Mouse (Mus musculus) spleen, postnatal 36 days (tissue): ENCODE results near the gene Atp8a2.

Source experiments
- DNase-seq, 2 experiments: peaks; one replicate each; pipeline ENCODE4 v3.0.0; 2022; ENCODE audit warnings: low spot score in 2 of 2, mixed read lengths in 1 of 2

The Atp8a2 gene

DNA sequence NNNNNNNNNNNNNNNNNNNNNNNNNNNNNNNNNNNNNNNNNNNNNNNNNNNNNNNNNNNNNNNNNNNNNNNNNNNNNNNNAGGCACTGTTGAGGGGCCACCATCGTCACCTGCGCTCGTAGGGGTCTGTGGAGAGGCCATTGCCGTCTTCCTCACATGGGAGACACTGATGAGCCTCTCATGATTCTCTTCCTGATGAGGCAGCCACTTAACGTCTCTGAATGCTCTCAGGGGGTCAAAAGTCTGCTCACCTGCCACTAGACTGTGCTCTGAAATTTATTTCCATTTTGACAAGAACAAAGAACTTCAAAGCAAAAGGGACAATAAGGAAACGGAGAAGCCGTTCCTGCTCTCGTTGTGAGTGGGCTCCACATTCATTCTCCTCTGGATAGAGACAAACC lies 277.1 kb downstream of the Atp8a2 start:
- no peak for DNase-seq

DNA sequence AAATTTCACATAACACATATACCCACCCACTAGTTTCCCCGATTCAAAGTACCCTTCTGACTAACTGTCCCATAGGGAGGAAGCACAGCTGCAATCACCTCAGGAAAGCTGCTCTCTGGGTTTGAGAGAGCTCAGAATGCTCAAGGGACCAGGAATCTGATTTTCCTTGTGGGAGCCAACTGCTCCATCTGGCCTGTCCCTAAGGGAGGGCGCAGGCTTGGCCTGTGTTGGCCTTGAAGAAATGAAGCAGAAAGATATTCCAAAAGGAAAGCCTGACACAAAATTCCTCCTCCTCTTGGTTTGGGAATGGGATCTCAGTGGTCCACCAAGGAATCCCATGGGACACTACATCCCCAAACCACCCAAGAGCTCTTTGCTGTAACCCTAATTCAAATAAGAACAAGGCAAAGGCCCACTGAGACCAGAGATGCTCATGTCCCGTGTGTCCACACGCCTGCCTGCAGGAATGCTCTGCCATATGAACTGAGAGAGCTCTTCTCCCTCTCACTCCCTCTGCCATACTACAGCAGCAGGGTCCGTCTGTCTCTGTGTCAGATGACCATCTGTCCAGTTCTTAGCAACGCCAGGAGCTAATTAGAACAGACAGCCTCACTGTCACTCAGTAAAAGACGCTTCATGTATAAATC lies 293.4 kb downstream of the Atp8a2 start:
- DNase-seq: no peak

DNA sequence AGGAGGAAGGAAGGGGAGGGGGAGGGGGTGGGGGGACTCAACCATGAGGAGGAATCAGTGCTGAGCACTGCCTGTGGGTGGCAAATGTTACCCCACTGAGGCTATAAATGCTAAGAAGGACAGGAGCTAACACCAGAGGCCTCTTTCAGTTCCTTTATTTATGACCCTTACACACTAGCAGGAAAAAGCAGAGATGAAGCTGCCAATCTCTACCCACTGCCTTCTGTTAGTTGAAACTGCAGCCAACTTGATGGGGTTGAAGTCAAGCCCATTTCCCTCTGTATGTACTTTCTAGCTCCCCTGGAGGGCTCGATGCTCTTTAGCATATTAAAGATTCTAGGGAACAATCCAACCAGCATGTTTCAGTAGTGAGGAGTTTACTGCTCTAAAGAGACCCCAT lies 303.0 kb downstream of the Atp8a2 start:
- no peak for DNase-seq

DNA sequence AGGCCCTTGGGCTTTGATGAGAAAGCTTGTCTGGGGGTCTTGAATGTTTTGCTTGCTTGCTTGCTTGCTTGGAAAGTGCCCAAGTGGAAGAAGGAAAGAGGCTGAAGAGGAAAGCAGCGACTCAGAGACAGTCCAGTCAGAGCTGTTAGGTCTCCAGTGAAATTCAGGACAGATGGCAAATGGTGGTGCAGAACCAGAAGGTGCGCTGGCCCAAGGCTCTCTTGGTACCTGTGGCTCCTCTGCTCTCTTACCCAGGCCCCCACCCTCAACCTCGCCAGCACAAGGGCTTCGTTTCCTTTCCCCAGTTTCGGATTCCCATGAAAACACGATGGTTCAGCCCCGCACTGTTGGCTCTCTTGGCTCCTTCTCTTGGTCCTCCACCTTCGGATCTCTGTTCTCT lies 304.9 kb downstream of the Atp8a2 start:
- no peak for DNase-seq

DNA sequence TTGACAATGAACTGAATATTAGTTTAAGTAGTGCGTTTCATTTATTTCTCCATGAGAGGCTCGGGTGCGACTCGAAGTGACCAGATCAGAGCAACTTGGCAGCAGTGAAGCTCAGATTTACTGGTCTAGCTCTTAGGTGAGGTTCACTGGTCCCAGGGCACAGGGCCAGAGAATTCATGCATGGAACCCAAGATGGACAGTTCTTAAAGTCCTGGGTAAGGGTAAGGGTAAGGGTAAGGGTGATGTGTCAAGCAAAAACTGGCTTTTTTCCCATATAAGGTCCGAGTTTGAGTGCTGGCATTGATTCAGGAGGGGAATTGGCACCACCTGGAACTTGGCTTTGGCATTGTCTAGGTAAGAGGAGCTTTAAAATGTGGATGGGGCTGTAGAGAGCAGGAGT lies 305.5 kb downstream of the Atp8a2 start:
- no peak for DNase-seq

DNA sequence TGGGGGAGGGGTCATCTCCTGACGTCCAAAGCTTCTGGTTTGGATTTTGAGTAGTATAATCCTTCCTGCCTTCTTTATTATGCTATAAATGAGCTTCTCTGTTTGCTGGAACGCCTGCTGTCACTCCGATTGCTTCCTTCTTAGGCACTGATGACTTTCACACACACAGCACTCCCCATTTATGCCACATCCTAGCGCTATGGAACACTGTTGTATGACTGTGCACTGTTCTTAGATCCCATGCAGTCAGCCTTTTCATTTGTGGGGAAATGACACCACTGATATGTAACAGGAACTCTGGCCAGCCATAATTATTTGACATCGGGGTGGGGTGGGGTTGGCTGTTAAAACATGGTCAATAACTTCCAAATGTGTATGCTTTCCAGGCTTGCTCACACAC lies 306.2 kb downstream of the Atp8a2 start:
- DNase-seq: no peak

DNA sequence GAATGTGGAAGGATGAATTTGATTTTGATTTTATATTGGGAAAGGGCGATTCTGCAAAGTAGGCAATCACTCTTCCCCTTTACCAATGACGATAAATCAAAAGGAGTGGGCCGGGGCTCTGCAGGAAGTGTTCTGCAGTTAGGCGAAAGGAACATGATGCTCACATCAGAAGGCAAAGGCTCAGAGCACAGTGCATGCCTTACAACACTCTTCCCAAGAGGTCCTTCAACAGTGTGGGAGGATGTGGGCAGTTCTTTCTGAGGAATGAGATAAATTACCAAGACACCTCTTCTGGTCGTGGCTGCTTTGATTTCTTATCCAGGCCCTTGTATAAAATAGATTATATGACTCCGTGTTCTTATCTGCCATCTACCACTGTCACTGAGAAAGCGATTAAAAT lies 306.9 kb downstream of the Atp8a2 start:
- no peak for DNase-seq

DNA sequence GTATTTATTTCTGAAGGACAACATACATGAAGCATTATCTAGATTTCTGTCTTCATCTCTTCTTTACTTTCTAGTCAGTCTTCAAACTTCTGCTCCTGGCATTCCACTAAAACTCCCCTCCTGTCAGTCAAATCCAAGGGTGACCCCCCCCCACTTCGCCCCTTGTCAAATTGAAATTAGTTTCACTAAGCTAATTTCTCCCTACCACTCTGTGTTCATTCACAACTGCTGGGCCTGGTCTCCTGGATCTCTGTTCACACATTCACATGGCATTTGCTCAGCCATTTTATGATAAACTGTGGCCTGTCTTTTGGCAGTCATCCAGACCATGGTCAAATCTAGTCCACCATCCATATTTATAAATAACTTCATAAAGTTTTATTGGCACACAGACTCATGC lies 308.5 kb downstream of the Atp8a2 start:
- DNase-seq: no peak

DNA sequence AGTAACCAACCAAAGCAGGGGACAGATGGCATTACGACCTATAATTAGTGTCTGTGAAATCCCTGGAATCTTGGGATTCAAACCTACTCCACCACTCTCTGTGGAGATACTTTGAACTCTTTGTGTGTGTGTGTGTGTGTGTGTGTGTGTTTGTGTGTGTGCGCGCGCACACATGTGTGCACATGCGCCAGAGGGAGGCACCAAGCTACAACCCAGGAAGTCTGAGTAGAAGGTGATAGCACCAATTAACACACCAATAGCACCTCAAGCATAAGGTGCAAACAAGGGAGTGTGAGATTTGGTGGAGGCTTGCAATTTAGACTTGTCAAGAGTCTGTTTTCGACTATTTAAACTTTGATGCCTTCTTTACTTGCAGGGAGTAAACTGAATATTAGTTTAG lies 308.9 kb downstream of the Atp8a2 start:
- DNase-seq: no peak

DNA sequence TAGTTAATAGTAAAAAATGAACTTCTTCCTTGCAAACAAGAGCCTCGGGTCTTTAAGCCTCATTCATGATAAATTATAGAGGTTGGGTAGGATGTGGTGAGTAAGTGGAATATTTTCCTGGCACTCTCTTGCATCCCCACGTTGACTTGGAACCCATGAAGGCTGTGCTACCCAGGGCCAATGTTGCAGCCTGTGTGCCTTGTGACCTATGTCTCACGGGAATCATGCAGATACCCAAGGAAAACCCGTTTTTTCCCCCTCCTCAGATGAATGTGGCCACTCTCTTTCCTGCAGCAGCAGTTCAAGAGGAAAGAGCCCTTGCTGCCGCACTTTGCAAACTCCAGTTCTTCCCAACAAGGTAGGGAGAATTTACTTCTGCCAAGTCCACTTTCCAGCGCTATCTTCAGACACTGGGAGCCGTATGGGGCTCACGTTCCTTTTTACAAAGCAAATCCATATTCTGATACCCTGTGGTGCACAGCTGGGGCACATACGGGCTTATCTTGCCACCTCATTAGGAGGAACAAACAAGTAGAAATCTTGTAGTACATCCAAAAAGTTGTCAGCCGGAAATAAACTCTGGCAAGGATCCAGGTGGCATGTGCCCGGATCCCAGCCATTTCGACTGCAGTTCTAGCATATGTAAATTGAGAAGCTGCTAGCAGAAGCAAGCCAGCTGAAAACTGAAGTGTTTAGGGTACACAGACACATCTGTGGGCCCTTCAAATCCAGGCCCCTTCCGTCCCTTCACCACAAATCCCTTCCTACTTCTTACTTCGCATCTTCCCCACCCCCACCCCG lies 309.7 kb downstream of the Atp8a2 start:
- DNase-seq: no peak

DNA sequence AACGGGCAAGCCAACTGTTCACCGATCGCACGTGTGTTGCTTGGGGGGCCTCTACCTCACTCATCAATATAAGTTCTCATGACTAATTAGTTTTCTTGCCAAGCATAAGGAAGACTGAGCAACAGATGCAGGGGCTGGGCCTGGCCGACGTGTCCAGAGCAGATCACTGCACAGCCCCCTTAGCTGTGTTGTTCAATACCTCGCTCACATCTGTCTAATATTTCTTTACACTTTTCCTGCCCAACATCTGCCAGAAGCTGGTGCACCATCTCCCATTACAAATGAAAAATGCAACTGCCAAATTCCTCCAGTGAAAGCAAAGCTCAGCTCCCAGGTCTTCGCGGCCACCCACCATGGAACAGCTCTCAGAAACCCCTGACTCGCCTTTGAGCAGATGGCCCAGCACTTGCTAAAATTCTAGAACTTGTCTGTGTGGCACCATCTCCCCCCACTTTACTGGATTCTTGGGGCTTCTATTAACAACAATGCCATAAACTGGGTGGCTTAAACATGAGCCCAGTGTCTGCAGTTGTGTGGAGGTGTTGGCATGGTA lies 313.4 kb downstream of the Atp8a2 start:
- no peak for DNase-seq

DNA sequence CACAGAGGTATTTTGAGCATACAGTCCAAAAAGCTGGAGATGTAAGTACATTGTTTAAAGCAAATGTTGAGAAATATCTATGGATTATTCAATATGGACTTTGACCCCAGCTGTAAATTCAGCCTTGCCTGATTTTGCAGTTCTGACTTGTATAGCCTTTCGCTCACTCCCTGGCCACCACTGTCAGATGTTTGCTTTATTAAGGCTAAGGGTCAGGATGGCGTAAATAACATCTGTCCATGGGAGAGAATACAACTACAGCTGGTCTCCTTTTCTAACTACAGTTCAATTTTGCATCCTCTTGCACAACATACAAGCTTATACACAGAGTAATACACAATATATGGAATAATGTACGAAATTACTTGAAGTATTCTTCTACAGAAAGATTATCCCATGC lies 316.1 kb downstream of the Atp8a2 start:
- DNase-seq: no peak

DNA sequence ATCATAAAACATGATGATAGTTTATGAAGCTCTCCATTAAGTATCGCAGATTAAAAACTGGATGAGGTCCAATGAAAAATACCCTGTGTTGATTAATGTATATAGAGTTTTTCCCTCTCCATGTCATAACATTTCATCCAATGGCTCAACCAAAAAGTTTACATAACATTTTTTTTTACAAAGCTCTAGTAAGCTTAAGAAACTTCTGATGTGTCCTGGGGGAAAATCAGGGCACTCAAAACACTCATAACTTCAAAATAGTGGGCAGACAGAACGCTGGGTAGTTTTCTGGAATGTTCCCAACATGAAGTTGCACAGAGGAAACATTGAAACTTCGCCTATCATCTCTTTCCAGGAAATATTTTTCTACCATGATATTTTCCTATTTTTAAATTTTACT lies 318.7 kb downstream of the Atp8a2 start:
- DNase-seq: no peak

DNA sequence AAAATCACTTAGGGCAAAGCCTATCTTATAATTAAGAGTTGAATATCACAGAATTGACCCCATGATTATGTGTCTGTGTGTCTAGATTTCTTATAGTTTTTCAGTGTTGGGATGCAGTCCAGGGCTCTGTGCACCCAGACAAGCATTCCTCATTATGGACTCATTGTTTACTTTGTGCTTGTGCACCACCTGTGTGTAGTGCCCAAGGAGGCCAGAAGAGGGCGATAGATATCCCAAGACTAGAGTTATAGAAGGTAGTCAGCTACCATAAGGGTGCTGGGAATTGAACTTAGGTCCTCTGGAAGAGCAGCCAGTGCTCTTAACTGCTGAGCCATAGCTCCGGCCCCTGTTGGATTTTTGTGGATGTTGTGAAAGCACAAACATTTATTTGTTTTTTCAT lies 320.5 kb downstream of the Atp8a2 start:
- no peak for DNase-seq

DNA sequence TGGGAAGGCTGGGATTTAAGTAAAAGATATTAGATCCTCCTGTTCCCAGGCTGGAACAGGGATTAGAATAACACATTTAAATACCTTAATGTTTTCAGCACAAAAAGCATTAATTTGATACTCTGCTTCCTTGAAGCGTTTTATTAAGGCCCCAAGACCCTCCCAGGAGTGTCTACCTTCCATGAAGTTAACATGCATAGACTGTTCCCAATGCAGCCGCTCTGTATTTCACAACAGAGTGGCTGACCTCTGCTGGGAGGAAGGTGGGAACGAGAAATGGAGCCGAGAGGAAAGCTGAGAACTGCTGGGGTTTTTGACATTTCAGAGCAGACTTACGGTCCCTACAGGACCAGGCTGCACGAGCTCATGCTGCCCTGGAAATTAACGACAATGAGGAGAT lies 328.6 kb downstream of the Atp8a2 start:
- no peak for DNase-seq

DNA sequence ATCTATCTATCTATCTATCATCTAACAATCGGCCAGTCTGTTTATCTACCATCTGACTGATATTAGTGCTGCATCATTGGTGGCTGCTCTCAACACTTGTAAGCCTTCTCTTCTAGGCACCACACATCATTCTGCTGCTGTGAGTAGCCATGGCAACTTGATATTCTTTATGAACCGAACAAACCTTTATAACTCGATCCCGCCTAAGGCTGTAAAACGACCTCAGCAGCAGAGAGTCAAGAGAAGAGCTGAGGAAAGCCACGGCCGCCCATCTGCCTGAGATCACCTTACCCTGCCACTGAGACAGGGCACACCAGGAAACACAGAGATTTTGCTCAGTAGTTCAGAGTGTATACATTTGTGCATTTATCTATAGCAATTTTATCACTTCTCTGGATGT lies 329.2 kb downstream of the Atp8a2 start:
- DNase-seq: no peak

DNA sequence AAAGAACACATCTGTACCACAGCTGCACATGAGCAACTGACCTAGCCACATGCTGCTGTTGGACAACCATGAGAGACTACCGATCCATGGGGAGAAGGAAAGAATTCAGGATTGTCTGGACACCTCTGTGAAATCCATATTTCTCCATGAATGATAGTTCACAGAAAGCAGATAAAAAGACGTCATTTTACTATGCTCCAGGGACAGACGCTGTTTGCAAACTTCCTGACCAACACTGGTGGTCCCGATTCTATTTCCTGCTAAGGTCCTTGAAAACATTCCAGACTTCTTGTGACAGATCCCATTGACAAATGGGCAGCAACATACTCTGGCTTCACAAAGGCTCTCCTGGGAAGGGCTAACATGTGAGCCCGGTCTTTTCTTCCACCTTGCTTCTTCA lies 331.0 kb downstream of the Atp8a2 start:
- DNase-seq: no peak

DNA sequence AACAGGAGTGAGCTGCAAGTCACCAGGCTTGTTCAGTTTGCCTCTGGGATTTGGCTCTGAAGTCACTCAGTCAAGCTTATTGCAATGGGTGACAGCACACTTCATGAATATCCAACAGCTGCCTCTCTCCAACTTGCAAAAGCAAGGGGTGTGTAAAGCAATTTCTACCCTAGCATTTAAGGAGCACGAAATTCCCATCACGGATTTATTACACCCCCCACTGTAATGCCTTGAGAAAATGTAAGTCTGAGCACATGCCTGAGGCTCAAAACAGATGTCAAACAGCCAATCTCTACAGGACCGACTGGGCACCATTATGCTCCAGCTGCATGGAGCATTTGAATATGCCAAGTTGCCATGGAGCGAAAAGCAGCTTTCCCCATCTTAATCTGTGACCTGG lies 334.6 kb downstream of the Atp8a2 start:
- no peak for DNase-seq

DNA sequence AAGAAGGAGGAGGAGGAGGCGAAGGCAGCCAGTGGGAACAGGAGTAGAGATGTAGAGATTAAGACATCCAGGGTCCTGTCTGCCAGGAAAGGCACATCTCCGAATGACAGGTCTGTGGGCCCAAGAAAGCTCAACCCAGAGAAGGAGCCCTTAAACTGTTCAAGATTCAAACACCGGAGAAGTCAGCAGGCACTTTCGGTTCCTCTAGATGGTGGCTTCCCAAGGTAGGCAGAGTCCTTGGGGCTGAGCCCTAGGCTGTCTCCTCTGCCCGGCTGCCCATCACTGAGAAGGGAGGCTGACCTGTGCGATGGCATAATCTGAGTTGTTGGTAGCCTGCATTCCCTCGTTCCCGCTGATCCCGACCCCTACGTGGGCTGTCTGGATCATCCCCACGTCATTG lies 337.1 kb downstream of the Atp8a2 start:
- DNase-seq: no peak

DNA sequence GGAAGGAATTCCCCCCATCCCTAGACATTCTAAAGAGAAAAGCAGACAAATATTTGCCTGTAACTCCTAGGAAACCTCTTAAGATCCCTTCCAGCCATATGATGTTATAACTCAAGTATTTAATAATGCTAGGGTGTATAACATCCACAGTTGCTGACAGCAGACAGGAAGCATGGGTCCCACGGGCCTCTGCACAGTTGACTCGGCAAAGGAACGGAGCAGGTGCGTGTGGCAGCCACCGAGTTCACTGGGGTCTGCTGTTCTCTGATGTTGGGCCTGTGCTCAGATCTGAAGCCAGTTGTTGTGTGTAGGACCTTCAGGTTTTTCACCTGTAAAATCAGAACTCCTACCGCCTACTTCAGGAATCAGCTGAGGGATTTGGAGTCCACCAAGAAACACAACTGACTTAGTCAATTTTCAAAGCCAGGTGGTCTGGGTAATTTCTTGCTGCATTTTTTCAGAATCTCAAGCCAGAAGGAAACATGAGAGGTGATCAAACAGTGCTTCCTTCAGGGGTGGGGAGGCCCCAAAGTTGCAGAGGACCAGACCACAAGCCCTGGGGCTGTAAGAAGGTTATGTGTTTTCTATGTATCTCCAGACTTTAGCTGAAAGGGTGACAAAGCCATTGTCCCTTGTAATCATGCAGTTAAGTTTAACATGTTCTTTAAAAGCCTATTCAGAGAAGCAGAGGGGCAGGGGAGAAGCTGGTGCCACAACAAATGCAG lies 338.3 kb downstream of the Atp8a2 start:
- no peak for DNase-seq

DNA sequence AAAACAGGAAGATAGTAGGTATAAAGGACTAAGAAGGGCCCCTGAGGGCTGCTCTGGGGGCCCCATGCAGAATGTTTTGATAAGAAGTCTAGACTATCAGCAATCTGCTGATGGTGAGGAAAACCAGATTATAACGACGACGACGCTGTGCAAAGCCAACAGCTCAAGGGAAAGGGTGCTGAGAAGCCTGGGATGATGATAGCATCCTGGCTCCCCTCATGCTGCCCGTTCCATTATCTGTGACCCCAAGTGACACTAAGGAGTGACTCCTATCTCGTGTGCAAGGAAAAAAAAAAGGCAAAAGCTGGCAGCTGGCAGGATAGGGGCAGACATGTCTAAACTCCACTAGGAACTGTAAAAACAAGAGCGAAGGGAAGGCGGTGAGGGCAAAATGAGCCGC lies 343.8 kb downstream of the Atp8a2 start:
- no peak for DNase-seq

DNA sequence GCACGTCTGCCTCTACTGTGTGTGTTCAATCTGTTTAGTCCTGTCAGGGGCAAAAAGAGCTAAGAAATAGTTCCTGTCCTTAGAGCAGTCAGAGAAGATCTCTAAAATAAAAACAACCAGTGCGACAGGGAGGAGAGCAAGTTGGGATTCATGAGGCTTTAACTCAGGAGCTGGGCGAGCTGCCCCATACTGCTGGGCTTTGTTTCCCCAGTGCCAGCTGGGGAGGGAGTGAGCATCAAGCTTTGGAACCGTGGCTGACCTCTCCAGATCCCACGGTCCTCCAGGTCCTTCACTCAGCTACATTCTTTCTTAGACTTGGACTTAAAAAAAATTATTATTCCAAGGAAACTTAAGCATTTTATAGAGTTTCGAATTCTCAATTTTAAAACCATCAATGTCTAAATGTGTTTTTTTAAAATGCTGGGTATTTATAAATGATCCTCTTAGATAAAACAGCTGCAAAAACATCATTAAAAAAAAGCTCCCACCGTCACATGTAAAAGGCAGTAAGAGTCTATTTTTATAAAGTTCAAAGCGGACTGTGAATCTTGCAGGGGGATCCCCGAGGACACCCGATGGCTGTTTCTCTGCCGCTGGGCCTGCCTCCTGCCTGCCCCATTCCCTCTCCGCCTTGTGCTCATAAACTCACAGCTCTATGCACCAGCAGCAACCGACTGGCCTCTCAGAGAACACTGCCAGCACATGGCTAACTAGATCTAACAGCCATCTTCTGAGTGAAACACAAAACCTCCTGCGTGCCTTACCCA lies 350.2 kb downstream of the Atp8a2 start:
- no peak for DNase-seq
